Mouse (Mus musculus) hindlimb bud, embryonic 11.5 days (tissue): ENCODE measurements around the gene Igsf10.

Source experiments
- DNase-seq: peaks from one replicate; pipeline ENCODE4 v3.0.0-alpha.2; 2012; ENCODE audit warnings: low read depth, low spot score; ENCODE audit errors: extremely low spot score

Igsf10 gene

GRCm38 (mm10) chr3:59293437-59294199, 50.6 kb downstream of the Igsf10 start:
- no peak for DNase-seq

GRCm38 (mm10) chr3:59290551-59290950, 53.6 kb downstream of the Igsf10 start:
- no peak for DNase-seq

- no peak for DNase-seq
Observed at GRCm38 (mm10) chr3:59278620-59279019, 65.6 kb downstream of the Igsf10 start.

- DNase-seq: no peak
Observed at GRCm38 (mm10) chr3:59278254-59278533, 66.0 kb downstream of the Igsf10 start.

GRCm38 (mm10) chr3:59277502-59278253, 66.5 kb downstream of the Igsf10 start:
- DNase-seq: peak; percentile 73

- no peak for DNase-seq
Observed at GRCm38 (mm10) chr3:59270811-59271210, 73.4 kb downstream of the Igsf10 start.
